In genomic region chr4:59464661-59465060, GRCm38 (mm10) we compare ENCODE assay signal across 19 mouse cellular contexts.
"Had no signal": no experiment of that assay in that cellular context is flagged by ENCODE, and none has a peak within 500 bp of the region (broad histone marks: within the 10 kb centered on the region; RNA-seq: fewer than 3 reads in every experiment).

No protein-coding gene starts in this region.

- H3K4me2 ChIP-seq: kidney, embryonic 15.5 days; limb, embryonic 12.5 days; limb, embryonic 15.5 days; liver, embryonic 13.5 days; midbrain, embryonic 12.5 days; midbrain, embryonic 15.5 days; neural tube, embryonic 12.5 days; neural tube, embryonic 15.5 days; stomach, embryonic 15.5 days had no signal

- H3K4me3 ChIP-seq: kidney, embryonic 15.5 days; limb, embryonic 12.5 days; limb, embryonic 15.5 days; liver, embryonic 13.5 days; midbrain, embryonic 12.5 days; midbrain, embryonic 15.5 days; neural tube, embryonic 12.5 days; neural tube, embryonic 15.5 days; stomach, embryonic 15.5 days had no signal

- H3K27ac ChIP-seq: kidney, embryonic 15.5 days; limb, embryonic 12.5 days; limb, embryonic 15.5 days; liver, embryonic 13.5 days; midbrain, embryonic 12.5 days; midbrain, embryonic 15.5 days; neural tube, embryonic 12.5 days; neural tube, embryonic 15.5 days; stomach, embryonic 15.5 days had no signal

- ATAC-seq: midbrain, embryonic 15.5 days had no signal

- H3K9me3 ChIP-seq: kidney, embryonic 15.5 days; limb, embryonic 12.5 days; limb, embryonic 15.5 days; liver, embryonic 13.5 days; midbrain, embryonic 12.5 days; midbrain, embryonic 15.5 days; neural tube, embryonic 12.5 days; neural tube, embryonic 15.5 days; stomach, embryonic 15.5 days had no signal

- H3K27me3 ChIP-seq: kidney, embryonic 15.5 days; limb, embryonic 12.5 days; limb, embryonic 15.5 days; liver, embryonic 13.5 days; midbrain, embryonic 12.5 days; midbrain, embryonic 15.5 days; neural tube, embryonic 12.5 days; neural tube, embryonic 15.5 days; stomach, embryonic 15.5 days had no signal

- H3K4me1 ChIP-seq: limb, embryonic 12.5 days; limb, embryonic 15.5 days; midbrain, embryonic 12.5 days; midbrain, embryonic 15.5 days; neural tube, embryonic 12.5 days; neural tube, embryonic 15.5 days had no signal

- H3K9ac ChIP-seq: kidney, embryonic 15.5 days; limb, embryonic 12.5 days; limb, embryonic 15.5 days; liver, embryonic 13.5 days; midbrain, embryonic 12.5 days; midbrain, embryonic 15.5 days; neural tube, embryonic 12.5 days; neural tube, embryonic 15.5 days; stomach, embryonic 15.5 days had no signal

- H3K36me3 ChIP-seq: kidney, embryonic 15.5 days; limb, embryonic 12.5 days; limb, embryonic 15.5 days; liver, embryonic 13.5 days; midbrain, embryonic 12.5 days; midbrain, embryonic 15.5 days; neural tube, embryonic 12.5 days; neural tube, embryonic 15.5 days; stomach, embryonic 15.5 days had no signal

- DNase-seq: kidney, adult 11 months; kidney, adult 8-10 months; kidney, postnatal 10 days; kidney, postnatal 36 days; left cerebral cortex, postnatal 4 days; liver, embryonic 13.5 days; lung, adult 2 months; lung, postnatal 14 days; lung, postnatal 4 days; right cerebral cortex, postnatal 25 days; spleen, adult 18-20 months had no signal
